Mouse (Mus musculus) kidney, postnatal 0 days (tissue): Measurements from ENCODE around the gene Cpt1b. TPM values are rescaled to one million over a fixed set of nuclear protein-coding genes. Genes with fewer than 3 reads are reported as not detected.
A peak's percentile ranks its signal among the peaks of the same experiment; 100 is the strongest.
"Not testable (repeated sequence)": the region's sequence is repeated elsewhere in the genome, so short reads cannot be mapped to it uniquely, and the experiment has no call there.

Source experiments
- ATAC-seq: fragments of 200-750 bp; cut with Nextera tagmentation; replicated peaks from 2 replicates; pipeline ENCODE4 v1.8.0; 2017; ENCODE audit warnings: low read depth, moderate number of reproducible peaks, moderate TSS enrichment, moderate library complexity; ENCODE audit not compliant: low FRiP score
- DNase-seq: peaks from one replicate; pipeline ENCODE4 v3.0.0-alpha.2; 2016; ENCODE audit warnings: low spot score
- H3K27ac ChIP-seq: fragments of 300-500 bp; sonication (generic); 2 replicates; pipeline ENCODE4 v1.5.1; 2014; ENCODE audit warnings: mild to moderate bottlenecking
- H3K27me3 ChIP-seq: fragments of 300-500 bp; sonication (generic); 2 replicates; pipeline ENCODE4 v1.6.1; 2014; ENCODE audit warnings: low read length, mixed read lengths; ENCODE audit not compliant: insufficient read depth
- H3K36me3 ChIP-seq: fragments of 300-500 bp; sonication (generic); 2 replicates; pipeline ENCODE4 v1.6.1; 2014; ENCODE audit warnings: low read length, mixed read lengths; ENCODE audit not compliant: insufficient read depth
- H3K4me1 ChIP-seq: fragments of 300-500 bp; sonication (generic); replicated peaks from 2 replicates; pipeline ENCODE4 v1.6.1; 2014; ENCODE audit warnings: antibody characterized with exemption, low read length, mixed read lengths; ENCODE audit not compliant: insufficient read depth
- H3K4me2 ChIP-seq: fragments of 300-500 bp; sonication (generic); 2 replicates; pipeline ENCODE4 v1.6.1; 2014; ENCODE audit warnings: mild to moderate bottlenecking, low read length, moderate library complexity, mixed read lengths
- H3K4me3 ChIP-seq: fragments of 300-500 bp; sonication (generic); replicated peaks from 2 replicates; pipeline ENCODE4 v1.5.1; 2014; ENCODE audit warnings: low read depth, low read length
- H3K9ac ChIP-seq: fragments of 300-500 bp; sonication (generic); 2 replicates; pipeline ENCODE4 v1.6.1; 2014; ENCODE audit warnings: low read depth, low read length
- H3K9me3 ChIP-seq: fragments of 300-500 bp; sonication (generic); replicated peaks from 2 replicates; pipeline ENCODE4 v1.6.1; 2016; ENCODE audit warnings: low read length, inconsistent platforms, mixed read lengths
- CTCF ChIP-seq: IDR thresholded peaks from 2 replicates; pipeline ENCODE4 v1.5.1; 2016; ENCODE audit warnings: antibody characterized with exemption, low read depth, mild to moderate bottlenecking, moderate library complexity
- WGBS: fragments of 180-500 bp; shearing (Covaris S2); extraction: QIAGEN DNeasy Blood & Tissue Kit; methylation state at CpG from one replicate; pipeline ENCODE4 v1.1.7; 2014; 5-methylcytosine and 5-hydroxymethylcytosine counted together
- polyA plus RNA-seq: library from polyadenylated mRNA; unstranded; fragments of >200 nt; fragmentation: Nextera tagmentation; extraction: Ambion mirVana; gene quantifications from 2 replicates; pipeline ENCODE4 v1.2.1, GENCODE M21; 2015

Gene Cpt1b
- polyA plus RNA-seq, 1 experiment from 2014 or later, result 23.7 TPM

DNA sequence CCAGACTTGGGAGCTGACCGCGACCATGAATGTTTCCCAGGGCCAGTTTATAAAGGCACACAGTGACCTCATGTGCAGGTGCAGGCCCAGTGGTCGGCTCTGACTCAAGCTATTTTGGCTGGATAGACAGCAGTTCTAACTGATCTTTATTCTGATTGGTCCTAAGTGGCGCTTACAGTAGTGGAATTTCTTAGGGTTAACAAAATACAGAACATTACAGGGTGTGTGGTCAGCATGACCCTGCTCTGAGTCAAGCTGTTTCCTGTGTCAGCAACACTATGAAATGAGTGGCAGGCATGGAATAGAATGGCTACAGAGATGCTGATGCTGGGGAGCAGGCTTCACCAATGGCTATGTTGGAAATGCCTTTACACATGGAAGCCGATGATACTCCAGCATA lies 10.2 kb upstream of the Cpt1b start:
- no peak for TF ChIP-seq CTCF
- Histone ChIP-seq H3K9ac (no peak overlapping the region), H3K27me3 (no peaks in the 10 kb centered on the region), H3K9me3 (no peaks in the 10 kb centered on the region), H3K4me2 (no peak overlapping the region), H3K4me3 (no peak overlapping the region), H3K4me1 (no peaks in the 10 kb centered on the region), H3K36me3 (no peaks in the 10 kb centered on the region), H3K27ac (no peak overlapping the region)
- DNase-seq (no peak), ATAC-seq (no peak)
- WGBS, result 86% methylated on average over 5 of the region's 5 CpGs

DNA sequence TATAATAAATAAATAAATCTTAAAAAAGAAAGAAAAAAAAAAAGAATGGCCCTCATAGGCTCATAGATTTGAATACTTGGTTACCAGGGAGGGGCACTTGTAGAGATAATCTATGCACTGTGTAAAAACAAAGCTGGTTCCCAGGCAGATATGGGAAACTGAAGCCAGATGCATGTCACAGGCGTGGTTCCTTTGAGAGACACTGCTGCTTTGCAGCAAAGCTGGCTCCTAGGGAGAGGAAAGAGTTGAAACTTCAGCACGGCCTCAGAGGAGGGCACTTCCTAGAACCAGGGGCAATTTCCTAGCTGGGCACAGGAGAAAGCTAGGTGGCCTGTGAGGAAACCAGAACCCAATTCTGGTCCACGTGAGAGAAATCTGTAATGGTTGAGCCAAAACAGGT lies 8.5 kb upstream of the Cpt1b start:
- H3K27me3 ChIP-seq, result no peaks in the 10 kb centered on the region
- no peak overlapping the region for H3K9ac ChIP-seq
- no peak for ATAC-seq
- no peak overlapping the region for H3K4me2 ChIP-seq
- TF ChIP-seq CTCF, result no peak
- no peak overlapping the region for H3K27ac ChIP-seq
- H3K9me3 ChIP-seq, result no peaks in the 10 kb centered on the region
- no peaks in the 10 kb centered on the region for H3K36me3 ChIP-seq
- no peak overlapping the region for H3K4me3 ChIP-seq
- H3K4me1 ChIP-seq, result 0 out of 2 replicates have a peak, but pooled peaks cover 3% of the 10 kb centered on the region
- 84% methylated on average over 3 of the region's 3 CpGs for WGBS
- no peak for DNase-seq

DNA sequence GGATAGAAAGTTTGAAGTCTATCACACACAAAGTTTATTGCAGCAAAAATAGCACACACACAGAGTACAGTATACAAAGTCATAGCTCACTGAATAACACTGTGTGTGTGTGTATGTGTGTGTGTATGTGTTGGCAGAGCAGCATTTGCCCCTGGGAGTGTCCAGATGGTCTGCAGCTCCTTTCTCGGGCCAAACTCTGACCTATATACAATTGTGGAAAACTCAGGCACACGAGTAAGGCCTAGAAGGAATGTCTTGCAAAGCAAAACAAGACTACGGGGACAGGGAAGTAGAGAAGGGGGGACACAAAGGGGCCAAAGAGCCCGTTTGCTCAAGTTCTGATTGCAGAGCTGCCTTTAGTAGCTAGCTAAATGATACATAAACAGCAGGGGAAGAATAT lies 7.3 kb upstream of the Cpt1b start:
- Histone ChIP-seq H3K4me1 (peaks cover 11% of the 10 kb centered on the region; the same call in 1 of the 2 replicates), H3K27ac (no peak overlapping the region), H3K4me2 (no peak overlapping the region), H3K36me3 (no peaks in the 10 kb centered on the region), H3K27me3 (no peaks in the 10 kb centered on the region), H3K4me3 (no peak overlapping the region), H3K9me3 (no peaks in the 10 kb centered on the region), H3K9ac (no peak overlapping the region)
- WGBS, result 71% methylated on average over 4 of the region's 4 CpGs
- no peak for TF ChIP-seq CTCF
- no peak for ATAC-seq
- no peak for DNase-seq

DNA sequence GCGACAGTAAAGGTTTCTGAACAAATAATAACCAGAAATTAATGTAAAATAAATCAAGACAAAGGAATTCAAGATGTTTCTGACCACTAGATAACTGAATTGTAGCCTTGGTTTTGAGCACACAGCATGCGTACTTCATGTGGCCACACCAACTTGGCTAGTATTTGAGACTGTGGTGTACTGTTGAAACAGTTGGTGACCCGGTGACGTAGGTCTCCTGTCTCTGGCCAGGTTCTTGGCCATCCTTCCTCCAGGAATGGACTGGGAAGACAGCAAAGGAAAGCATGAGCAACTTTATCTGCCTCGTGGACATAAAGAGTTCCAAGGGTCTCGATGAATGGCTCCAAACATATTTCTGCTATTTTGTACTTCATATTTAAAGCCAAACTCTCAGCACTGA lies 6.1 kb upstream of the Cpt1b start:
- Histone ChIP-seq H3K27me3 (no peaks in the 10 kb centered on the region), H3K9ac (no peak overlapping the region), H3K4me3 (no peak overlapping the region), H3K4me1 (peaks cover 11% of the 10 kb centered on the region; the same call in 1 of the 2 replicates), H3K36me3 (peaks cover under 1% of the 10 kb centered on the region; the same call in 1 of the 2 replicates), H3K4me2 (no peak overlapping the region), H3K27ac (no peak overlapping the region), H3K9me3 (no peaks in the 10 kb centered on the region)
- ATAC-seq, result no peak
- WGBS, result 94% methylated on average over 6 of the region's 6 CpGs
- DNase-seq, result no peak
- TF ChIP-seq CTCF, result no peak

DNA sequence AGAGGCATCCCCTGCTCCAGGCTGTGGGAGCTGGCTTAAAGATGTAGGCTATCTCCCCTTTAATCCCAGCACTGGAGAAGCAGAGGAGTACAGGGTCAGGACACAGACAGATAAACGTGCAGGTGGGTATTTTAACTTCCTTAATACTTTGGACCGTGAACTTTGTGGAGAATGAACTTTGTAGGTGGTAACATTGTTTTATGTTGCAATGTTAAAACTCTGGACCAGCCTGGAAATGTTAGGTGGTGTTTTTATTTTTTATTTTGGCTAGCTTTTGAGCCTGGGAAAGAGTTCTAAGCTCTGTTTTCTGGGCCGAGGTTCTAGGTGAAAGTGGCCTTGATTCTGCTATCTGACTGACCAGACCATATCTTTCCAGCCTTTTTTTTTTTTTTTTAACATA lies 5.6 kb upstream of the Cpt1b start:
- Histone ChIP-seq H3K9me3 (no peaks in the 10 kb centered on the region), H3K9ac (no peak overlapping the region), H3K27me3 (no peaks in the 10 kb centered on the region), H3K4me2 (no peak overlapping the region), H3K36me3 (peaks cover 6% of the 10 kb centered on the region; the same call in 1 of the 2 replicates), H3K4me3 (no peak overlapping the region), H3K27ac (no peak overlapping the region), H3K4me1 (peaks cover 11% of the 10 kb centered on the region; the same call in 1 of the 2 replicates)
- 76% methylated on average over 3 of the region's 3 CpGs for WGBS
- DNase-seq (no peak), ATAC-seq (no peak)
- no peak for TF ChIP-seq CTCF

DNA sequence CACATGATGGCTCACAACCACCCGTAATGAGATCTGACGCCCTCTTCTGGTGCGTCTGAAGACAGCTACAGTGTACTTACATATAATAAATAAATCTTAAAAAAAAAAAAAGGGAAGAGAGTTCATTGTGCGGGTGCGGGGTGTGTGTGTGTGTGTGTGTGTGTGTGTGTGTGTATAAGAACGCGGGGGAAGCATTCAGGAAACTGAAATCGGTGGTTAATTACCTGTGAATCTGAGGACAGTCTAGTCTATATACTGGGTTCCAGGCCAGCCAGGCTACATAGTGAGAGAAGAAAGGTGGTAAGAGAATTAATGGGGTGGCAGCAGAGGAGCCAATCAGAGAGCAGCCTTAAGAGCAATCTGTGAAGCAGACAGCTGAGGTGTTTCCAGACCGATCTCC lies 5.1 kb upstream of the Cpt1b start:
- H3K27ac ChIP-seq, H3K9ac ChIP-seq, ATAC-seq, H3K4me3 ChIP-seq, H3K27me3 ChIP-seq, DNase-seq, H3K36me3 ChIP-seq, H3K4me2 ChIP-seq, H3K9me3 ChIP-seq: not testable (repeated sequence)
- 80% methylated on average over 6 of the region's 9 CpGs for WGBS
- peaks cover 14% of the 10 kb centered on the region; the same call in 1 of the 2 replicates for H3K4me1 ChIP-seq

DNA sequence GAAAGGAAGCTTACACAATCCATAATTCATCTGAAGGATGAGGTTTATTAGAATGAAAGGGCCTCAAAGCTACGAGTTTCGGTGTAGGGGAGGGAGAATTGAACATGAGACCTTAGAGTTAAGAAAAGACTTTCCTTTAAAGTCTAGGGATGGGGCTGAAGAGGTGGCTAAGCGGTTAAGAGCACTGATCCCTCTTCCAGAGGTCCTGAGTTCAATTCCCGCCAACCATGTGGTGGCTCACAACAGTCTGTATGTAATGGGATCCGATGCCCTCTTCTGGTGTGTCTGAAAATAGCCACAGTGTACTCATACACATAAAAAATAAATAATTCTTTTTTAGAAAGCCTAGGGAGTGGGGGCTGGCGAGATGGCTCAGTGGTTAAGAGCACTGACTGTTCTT lies 4.7 kb upstream of the Cpt1b start:
- Histone ChIP-seq H3K36me3 (peaks cover 9% of the 10 kb centered on the region; the same call in 1 of the 2 replicates), H3K4me3 (peak overlapping the region; percentile 68), H3K4me1 (peaks cover 18% of the 10 kb centered on the region; the same call in 1 of the 2 replicates), H3K27ac (peak overlapping the region; percentile 96), H3K9me3 (no peaks in the 10 kb centered on the region), H3K4me2 (peak overlapping the region; percentile 73), H3K9ac (peak overlapping the region; percentile 75), H3K27me3 (no peaks in the 10 kb centered on the region)
- DNase-seq (peak; percentile 18), ATAC-seq (no peak)
- TF ChIP-seq CTCF, result peak; percentile 27; the same call in 1 of the 2 replicates
- WGBS, result 56% methylated on average over 6 of the region's 6 CpGs
